Mouse (Mus musculus) midbrain, embryonic 14.5 days (tissue): ENCODE measurements at regions not wholly inside any gene's neighbourhood (a gene's known extent, or its start where the extent isn't known, plus 50 kb on each side); places are given as distances from the start of the nearest gene placed in this dataset.

Source experiments
- ATAC-seq: fragments of 200-750 bp; cut with Nextera tagmentation; 2 replicates; pipeline ENCODE4 v1.8.0; 2017; ENCODE audit warnings: moderate number of reproducible peaks, moderate library complexity; ENCODE audit not compliant: low FRiP score, low TSS enrichment
- DNase-seq: peaks from one replicate; pipeline ENCODE4 v3.0.0-alpha.2; 2015
- H3K27ac ChIP-seq: fragments of 300-500 bp; sonication (generic); replicated peaks from 2 replicates; pipeline ENCODE4 v1.5.1; 2014; ENCODE audit warnings: mild to moderate bottlenecking, low read depth, low read length, moderate library complexity
- H3K27me3 ChIP-seq: fragments of 300-500 bp; sonication (generic); 2 replicates; pipeline ENCODE4 v1.6.1; 2014; ENCODE audit warnings: low read length, control low read depth, mixed read lengths; ENCODE audit not compliant: control insufficient read depth, insufficient read depth
- H3K36me3 ChIP-seq: fragments of 300-500 bp; sonication (generic); 2 replicates; pipeline ENCODE4 v1.6.1; 2014; ENCODE audit warnings: low read length, control low read depth; ENCODE audit not compliant: control insufficient read depth, insufficient read depth
- H3K4me1 ChIP-seq: fragments of 300-500 bp; sonication (generic); 2 replicates; pipeline ENCODE4 v1.6.1; 2014; ENCODE audit warnings: mild to moderate bottlenecking, antibody characterized with exemption, low read length, control low read depth; ENCODE audit not compliant: control insufficient read depth, insufficient read depth
- H3K4me2 ChIP-seq: fragments of 300-500 bp; sonication (generic); 2 replicates; pipeline ENCODE4 v1.6.1; 2014; ENCODE audit warnings: mild to moderate bottlenecking, low read length, moderate library complexity
- H3K4me3 ChIP-seq: fragments of 300-500 bp; sonication (generic); replicated peaks from 2 replicates; pipeline ENCODE4 v1.5.1; 2014; ENCODE audit warnings: low read depth, low read length
- H3K9ac ChIP-seq: fragments of 300-500 bp; sonication (generic); replicated peaks from 2 replicates; pipeline ENCODE4 v1.6.1; 2014; ENCODE audit warnings: mild to moderate bottlenecking, low read length, moderate library complexity
- H3K9me3 ChIP-seq: fragments of 300-500 bp; sonication (generic); 2 replicates; pipeline ENCODE4 v1.6.1; 2016; ENCODE audit warnings: low read length, control low read depth, mixed read lengths; ENCODE audit not compliant: control insufficient read depth
- WGBS: fragments of 180-500 bp; shearing (Covaris S2); extraction: QIAGEN DNeasy Blood & Tissue Kit; methylation state at CpG from one replicate; pipeline ENCODE4 v1.1.7; 2014; 5-methylcytosine and 5-hydroxymethylcytosine counted together

DNA sequence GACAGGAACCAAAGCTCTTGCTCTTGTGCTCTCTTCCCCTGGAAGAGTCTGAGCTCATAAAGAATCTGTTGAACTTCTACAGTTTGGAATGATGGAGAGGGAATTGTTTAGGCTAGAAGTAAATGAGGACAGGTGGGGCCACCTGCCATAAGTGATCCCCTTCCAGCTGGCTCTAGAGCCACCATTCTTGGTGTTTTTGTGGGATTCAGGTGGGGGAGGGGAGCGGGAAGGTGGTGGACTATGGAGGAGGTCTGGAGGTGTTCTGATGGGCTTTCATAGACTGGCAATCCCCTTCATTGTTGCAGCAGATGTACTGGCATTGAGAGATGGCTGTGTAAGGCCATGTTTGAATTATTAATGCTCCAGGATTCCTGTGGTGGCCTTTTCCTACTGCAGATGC lies 132.6 kb upstream of the Opcml start:
- ATAC-seq = no peak
- WGBS = 90% methylated on average over 1 of the region's 1 CpGs
- no peak for DNase-seq
- Histone ChIP-seq H3K4me2 (no peak overlapping the region), H3K27ac (no peak overlapping the region), H3K4me1 (no peaks in the 10 kb centered on the region), H3K9ac (no peak overlapping the region), H3K36me3 (no peaks in the 10 kb centered on the region), H3K4me3 (no peak overlapping the region), H3K9me3 (no peaks in the 10 kb centered on the region), H3K27me3 (no peaks in the 10 kb centered on the region)

DNA sequence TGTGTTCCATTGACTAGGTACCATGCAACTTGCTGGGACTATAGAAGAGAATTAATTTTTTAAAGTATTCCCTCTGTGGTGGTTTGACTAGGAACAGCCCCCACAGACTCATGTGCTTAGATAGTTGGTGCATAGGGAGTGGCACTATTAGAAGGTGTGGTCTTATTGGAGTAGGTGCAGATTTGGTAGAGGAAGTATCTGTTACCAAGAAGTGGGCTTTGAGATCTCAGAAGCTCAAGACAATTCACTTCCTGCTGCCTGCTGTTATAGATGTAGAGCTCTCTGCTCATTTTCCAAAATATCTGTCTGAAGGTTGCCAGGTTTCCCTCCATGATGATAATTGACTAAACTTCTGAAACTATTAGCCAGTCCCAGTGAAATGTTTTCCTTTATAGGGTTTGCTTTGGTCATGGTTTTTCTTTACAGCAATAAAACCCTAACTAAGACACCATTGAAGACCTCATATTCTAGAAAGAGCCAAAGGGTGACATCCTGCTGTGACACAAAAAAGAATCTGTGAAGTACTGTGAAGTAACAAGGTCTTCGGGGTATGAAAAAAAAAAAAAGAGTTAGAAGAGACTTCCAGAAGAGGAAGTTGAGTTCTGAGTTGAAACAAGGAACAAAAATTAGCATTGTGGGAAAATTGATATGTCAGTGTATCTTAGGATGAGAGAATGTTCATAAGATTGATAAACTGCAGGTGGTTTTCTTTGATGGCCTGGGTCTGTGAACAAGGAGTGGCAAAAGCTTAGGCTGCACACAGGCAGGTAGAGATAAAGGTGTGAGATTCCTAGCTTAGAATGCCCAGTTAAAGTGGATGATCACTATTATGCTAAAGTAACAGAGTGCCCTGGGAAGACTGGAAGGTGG lies 128.9 kb upstream of the Opcml start:
- Histone ChIP-seq H3K4me2 (no peak overlapping the region), H3K4me1 (no peaks in the 10 kb centered on the region), H3K9me3 (no peaks in the 10 kb centered on the region), H3K9ac (no peak overlapping the region), H3K4me3 (no peak overlapping the region), H3K36me3 (no peaks in the 10 kb centered on the region), H3K27me3 (no peaks in the 10 kb centered on the region), H3K27ac (no peak overlapping the region)
- 70% methylated on average over 1 of the region's 1 CpGs for WGBS
- ATAC-seq (no peak), DNase-seq (no peak)

DNA sequence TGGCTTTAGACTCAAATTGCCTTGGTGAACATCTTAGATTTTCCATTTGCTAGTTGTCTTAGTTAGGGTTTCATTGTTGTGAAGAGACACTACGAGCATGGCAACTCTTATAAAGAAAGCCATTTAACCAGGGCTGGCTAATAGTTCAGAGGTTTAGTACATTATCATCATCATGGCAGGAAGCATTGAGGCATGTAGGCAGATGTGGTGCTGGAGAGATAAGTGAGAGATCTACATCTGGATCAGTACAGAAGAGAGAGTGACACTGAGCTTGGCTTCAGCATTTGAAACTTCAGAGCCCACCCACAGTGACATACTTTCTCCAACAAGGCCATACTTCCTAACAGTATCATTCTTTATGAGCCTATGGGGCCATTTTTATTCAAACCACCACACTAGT lies 127.3 kb upstream of the Opcml start:
- H3K27me3 ChIP-seq = no peaks in the 10 kb centered on the region
- ATAC-seq (no peak), DNase-seq (no peak)
- H3K9me3 ChIP-seq = no peaks in the 10 kb centered on the region
- H3K36me3 ChIP-seq = no peaks in the 10 kb centered on the region
- no peak overlapping the region for H3K4me3 ChIP-seq
- 91% methylated on average over 1 of the region's 1 CpGs for WGBS
- H3K4me2 ChIP-seq = no peak overlapping the region
- no peak overlapping the region for H3K9ac ChIP-seq
- H3K27ac ChIP-seq = no peak overlapping the region
- H3K4me1 ChIP-seq = no peaks in the 10 kb centered on the region

DNA sequence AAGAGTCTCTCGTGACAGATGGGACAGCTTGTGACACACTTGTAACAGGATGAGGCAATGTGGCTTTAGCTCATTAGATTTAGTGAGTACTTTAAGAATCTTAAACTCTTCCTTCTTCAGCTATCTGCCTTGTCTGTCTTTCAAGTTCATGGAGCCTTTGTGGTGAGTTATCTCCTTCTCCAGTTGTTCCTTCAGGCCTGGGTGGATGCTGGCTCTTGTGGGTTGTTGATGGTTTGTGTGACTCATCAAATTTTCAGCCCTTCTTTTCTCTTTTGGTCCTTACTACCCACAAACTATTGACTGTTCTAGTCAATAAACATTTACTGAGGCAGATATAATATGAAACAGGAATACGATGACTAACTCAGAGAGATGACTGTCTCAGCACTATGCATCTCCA lies 124.9 kb upstream of the Opcml start:
- Histone ChIP-seq H3K4me1 (0 out of 2 replicates have a peak, but pooled peaks cover 2% of the 10 kb centered on the region), H3K36me3 (no peaks in the 10 kb centered on the region), H3K9me3 (no peaks in the 10 kb centered on the region), H3K4me2 (no peak overlapping the region), H3K9ac (no peak overlapping the region), H3K27me3 (no peaks in the 10 kb centered on the region), H3K27ac (no peak overlapping the region), H3K4me3 (no peak overlapping the region)
- ATAC-seq = no peak
- 95% methylated on average over 2 of the region's 2 CpGs for WGBS
- DNase-seq = no peak

DNA sequence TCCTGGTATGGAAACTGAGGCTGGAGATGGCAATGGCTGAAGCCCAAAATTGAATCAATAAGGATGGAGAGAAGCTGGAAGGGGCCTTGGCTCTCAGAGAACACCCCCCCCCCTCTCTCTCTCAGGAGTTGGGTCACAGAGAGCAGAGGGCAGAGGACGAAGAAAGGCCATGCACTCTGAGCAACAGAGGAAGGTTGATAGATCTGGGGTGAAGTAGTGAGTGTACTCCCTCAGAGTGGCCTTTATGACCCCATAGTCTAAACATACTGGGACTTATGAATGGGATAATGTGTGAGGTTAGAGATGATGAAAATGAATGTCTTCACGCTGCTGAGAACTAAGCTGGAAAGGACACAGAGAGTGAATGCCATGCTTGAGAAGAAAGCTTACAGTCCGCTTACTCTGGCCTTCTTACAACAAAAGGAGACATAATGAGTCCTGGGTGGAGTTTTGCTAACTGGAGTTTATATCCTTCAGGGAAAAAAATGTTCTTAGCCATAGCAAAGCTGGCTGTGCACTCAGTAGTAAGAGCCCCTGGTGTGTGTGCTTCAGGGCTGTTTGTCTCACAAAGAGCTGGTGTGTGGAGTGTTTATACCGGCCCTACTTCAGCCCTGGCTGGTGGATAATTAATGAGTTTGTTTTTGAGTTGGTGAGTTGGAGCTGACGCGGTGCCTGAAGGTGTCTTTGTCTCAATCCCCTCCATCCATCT lies 120.4 kb upstream of the Opcml start:
- no peaks in the 10 kb centered on the region for H3K36me3 ChIP-seq
- DNase-seq (peak; percentile 19), ATAC-seq (no peak)
- no peaks in the 10 kb centered on the region for H3K27me3 ChIP-seq
- no peak overlapping the region for H3K4me2 ChIP-seq
- no peak overlapping the region for H3K27ac ChIP-seq
- H3K4me3 ChIP-seq = no peak overlapping the region
- no peaks in the 10 kb centered on the region for H3K9me3 ChIP-seq
- no peak overlapping the region for H3K9ac ChIP-seq
- 0 out of 2 replicates have a peak, but pooled peaks cover 2% of the 10 kb centered on the region for H3K4me1 ChIP-seq
- 28% methylated on average over 6 of the region's 6 CpGs for WGBS

DNA sequence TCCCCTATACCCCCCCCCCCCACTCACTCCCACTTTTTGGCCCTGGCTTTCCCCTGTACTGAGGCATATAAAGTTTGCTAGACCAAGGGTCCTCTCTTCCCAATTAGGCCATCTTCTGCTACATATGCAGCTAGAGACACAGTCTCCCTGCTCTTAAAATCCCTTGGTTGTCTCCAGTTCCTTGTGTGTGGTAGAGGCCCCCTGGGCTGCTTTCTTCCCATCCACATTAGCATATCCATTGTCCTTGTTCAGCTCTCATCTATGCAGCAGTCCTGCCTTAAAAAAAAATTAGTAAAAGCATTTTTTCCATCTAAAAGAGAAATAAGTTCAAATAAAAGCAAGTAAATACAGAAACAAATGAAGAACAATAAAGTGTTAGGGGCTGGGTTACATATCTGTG lies 105.2 kb upstream of the Opcml start:
- no peak overlapping the region for H3K4me3 ChIP-seq
- DNase-seq (peak; percentile 27), ATAC-seq (no peak)
- H3K36me3 ChIP-seq = no peaks in the 10 kb centered on the region
- H3K9me3 ChIP-seq = no peaks in the 10 kb centered on the region
- H3K27me3 ChIP-seq = no peaks in the 10 kb centered on the region
- no peaks in the 10 kb centered on the region for H3K4me1 ChIP-seq
- no peak overlapping the region for H3K27ac ChIP-seq
- H3K4me2 ChIP-seq = no peak overlapping the region
- H3K9ac ChIP-seq = no peak overlapping the region

DNA sequence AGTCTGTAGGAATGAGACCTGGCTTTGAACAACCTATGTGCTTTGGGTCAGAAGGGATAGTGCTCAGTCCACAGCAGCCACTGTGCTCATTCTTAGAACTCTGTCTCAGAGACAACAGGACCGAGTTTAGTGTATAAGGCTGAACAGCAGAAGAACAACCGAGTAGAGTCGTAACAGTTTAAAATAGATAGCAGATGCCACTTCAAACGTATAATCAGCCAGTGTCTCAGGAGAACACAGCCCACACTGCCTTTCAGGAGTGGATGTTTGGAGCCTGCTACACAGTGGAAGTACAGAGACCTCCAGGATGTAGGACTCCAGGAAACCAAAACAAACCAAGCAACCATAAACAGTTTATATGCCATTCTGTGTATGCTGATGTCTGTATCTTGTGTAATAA lies 99.0 kb upstream of the Opcml start:
- ATAC-seq (no peak), DNase-seq (no peak)
- H3K4me3 ChIP-seq = no peak overlapping the region
- no peak overlapping the region for H3K27ac ChIP-seq
- H3K4me2 ChIP-seq = no peak overlapping the region
- no peaks in the 10 kb centered on the region for H3K4me1 ChIP-seq
- H3K36me3 ChIP-seq = no peaks in the 10 kb centered on the region
- no peaks in the 10 kb centered on the region for H3K27me3 ChIP-seq
- H3K9me3 ChIP-seq = no peaks in the 10 kb centered on the region
- H3K9ac ChIP-seq = no peak overlapping the region
- WGBS = 87% methylated on average over 4 of the region's 4 CpGs

DNA sequence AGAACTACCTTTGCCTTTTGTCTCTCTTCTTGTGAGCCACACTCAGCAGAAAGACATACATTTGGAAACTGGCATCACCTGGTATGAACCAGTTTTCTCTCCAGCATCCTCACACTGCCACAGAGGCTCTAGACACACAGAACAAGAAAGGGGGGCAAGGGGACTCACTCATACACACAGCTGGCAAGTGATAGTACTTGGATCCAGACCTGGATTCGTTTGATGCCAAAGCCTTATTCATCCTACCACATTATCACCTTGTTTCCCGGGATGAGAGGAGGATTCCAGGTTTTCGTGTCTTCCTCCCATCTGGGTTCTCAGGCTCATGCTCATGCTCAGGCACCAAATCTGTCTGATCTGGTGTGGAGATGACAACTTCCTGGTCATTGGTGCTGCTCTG lies 97.8 kb upstream of the Opcml start:
- H3K9me3 ChIP-seq = no peaks in the 10 kb centered on the region
- DNase-seq = no peak
- WGBS = 88% methylated on average over 3 of the region's 3 CpGs

More for the DNA sequence above, 97.8 kb upstream of the Opcml start:
- Histone ChIP-seq H3K27ac (no peak overlapping the region), H3K4me3 (no peak overlapping the region), H3K9ac (no peak overlapping the region), H3K4me1 (no peaks in the 10 kb centered on the region), H3K4me2 (no peak overlapping the region), H3K36me3 (no peaks in the 10 kb centered on the region), H3K27me3 (no peaks in the 10 kb centered on the region)
- no peak for ATAC-seq
